Mouse (Mus musculus) embryonic stem cell, embryonic (primary cell): ENCODE results near the gene Gm20388.

Experiments used
- CTCF ChIA-PET, 4 experiments: fragments of 300-600 bp in 2 of 4; fragments of 350-600 bp in 2 of 4; sonication (Branson Sonifier 250); formaldehyde crosslinking; loops; one replicate each; lab custom pipeline; 2022; ENCODE audit warnings: inconsistent platforms in 2 of 4; lab: Charles Lee
- POLR2A ChIA-PET, 4 experiments: fragments of 300-600 bp in 2 of 4; fragments of 350-600 bp in 2 of 4; sonication (Branson Sonifier 250); formaldehyde crosslinking; loops; one replicate each; lab custom pipeline; 2022; ENCODE audit warnings: antibody characterized with exemption in 4 of 4, inconsistent platforms in 1 of 4; lab: Charles Lee

Gene Gm20388

DNA sequence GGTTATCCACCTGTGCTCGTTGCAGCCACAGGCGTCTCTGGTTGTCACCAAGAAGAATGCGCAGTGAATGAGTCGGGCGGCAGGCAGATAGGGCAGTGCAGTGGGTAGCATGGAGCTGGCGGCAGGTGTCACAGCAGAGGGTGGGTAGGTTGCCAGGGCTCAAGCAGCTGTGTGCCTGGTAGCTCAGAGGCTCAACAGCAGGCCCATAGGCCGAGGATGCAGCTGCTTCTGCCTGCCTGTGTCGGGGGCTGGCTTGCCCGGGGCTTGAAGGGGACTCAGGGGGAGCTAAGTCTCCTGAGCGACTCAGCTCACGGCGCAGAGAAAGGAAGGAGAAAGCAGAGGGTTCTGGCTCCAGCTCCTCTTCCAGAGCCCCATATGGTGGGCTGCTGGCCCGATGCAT is 3322.7 kb downstream of the Gm20388 start:
- ChIA-PET POLR2A (interaction anchor here (0.5 to 9.1 kb wide), 30 partner anchors 9 to 598 kb away, joined by 3 to 53 read pairs (median 5); partner anchors contain the start of genes Vps9d1 (in 3 of the 4), Zfp276 (in 3 of the 4), Cdk10 (in 2 of the 4) and Chmp1a (in 2 of the 4)), CTCF (interaction anchor here in 3 of 4 experiments (0.6 to 3.5 kb wide), 15 partner anchors 9 to 411 kb away, joined by 3 to 19 read pairs (median 5); partner anchors contain the start of genes Chmp1a (in 1 of the 3), Mc1r (in 1 of the 3) and Spata33 (in 1 of the 3))

DNA sequence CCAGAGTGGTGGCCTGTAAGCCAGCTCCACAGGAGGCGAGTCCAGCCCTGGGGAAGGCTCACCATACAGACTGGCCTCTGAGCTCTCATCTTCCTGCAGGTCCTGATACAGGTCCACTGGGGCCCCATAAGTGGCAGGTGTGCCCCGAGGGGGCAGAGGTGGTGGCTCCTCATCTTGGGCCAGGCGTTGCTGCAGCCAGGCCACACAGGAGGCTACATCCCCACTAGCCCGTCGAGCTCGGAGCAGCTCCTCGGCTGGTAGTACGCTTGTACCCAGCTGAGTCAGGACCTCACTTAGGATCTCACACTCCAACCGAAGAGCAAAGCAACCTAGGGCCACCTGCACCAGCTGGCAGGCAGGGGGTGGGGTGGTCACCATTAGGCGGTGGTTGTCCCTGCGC is 3323.1 kb downstream of the Gm20388 start:
- ChIA-PET CTCF (interaction anchor here in 3 of 4 experiments (0.6 to 3.5 kb wide), 10 partner anchors 12 to 410 kb away, joined by 3 to 19 read pairs (median 6); partner anchors contain the start of genes Chmp1a (in 1 of the 3) and Spata33 (in 1 of the 3)), POLR2A (interaction anchor here (0.5 to 9.1 kb wide), 36 partner anchors 8 to 598 kb away, joined by 3 to 53 read pairs (median 4); partner anchors contain the start of genes Vps9d1 (in 3 of the 4), Zfp276 (in 3 of the 4), Cdk10 (in 2 of the 4) and Chmp1a (in 2 of the 4))

DNA sequence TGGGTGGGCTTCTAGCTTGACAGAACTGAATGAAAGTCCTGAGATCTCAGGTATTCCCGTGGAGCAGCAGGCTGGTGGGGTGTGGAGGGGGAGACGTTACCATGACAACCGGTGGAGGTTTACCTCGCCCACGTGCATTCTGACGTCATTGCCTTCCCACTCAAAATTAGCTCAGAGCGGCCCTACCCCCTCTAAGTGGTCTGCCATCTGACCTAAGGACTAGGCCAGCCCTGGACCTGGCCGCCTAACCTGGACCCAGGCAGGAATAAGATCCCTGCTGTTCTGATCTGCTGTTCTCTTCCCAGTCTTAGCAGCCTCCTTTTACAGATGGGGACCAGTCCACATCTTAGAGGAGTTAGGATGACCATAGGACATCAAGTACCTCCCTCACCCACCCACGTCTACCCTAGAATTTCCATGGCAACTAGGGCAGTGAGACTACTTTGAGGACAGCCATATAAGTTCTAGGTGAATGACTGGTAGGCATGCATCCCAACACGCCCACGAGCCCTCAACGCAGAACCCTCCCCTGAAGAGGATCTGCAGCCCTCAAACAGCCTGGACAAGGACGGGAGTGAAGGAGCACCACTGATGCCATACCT is 3324.4 kb downstream of the Gm20388 start:
- ChIA-PET POLR2A (interaction anchor here (0.5 to 9.1 kb wide), 35 partner anchors 9 to 711 kb away, joined by 3 to 53 read pairs (median 5); partner anchors contain the start of genes Vps9d1 (in 3 of the 4), Zfp276 (in 3 of the 4), Cdk10 (in 2 of the 4) and Chmp1a (in 2 of the 4)), CTCF (interaction anchor here in 3 of 4 experiments (0.5 to 3.5 kb wide), 8 partner anchors 11 to 172 kb away, joined by 3 to 19 read pairs (median 6); partner anchors contain the start of genes Chmp1a (in 2 of the 3), Spata33 (in 2 of the 3) and Mc1r (in 1 of the 3))

DNA sequence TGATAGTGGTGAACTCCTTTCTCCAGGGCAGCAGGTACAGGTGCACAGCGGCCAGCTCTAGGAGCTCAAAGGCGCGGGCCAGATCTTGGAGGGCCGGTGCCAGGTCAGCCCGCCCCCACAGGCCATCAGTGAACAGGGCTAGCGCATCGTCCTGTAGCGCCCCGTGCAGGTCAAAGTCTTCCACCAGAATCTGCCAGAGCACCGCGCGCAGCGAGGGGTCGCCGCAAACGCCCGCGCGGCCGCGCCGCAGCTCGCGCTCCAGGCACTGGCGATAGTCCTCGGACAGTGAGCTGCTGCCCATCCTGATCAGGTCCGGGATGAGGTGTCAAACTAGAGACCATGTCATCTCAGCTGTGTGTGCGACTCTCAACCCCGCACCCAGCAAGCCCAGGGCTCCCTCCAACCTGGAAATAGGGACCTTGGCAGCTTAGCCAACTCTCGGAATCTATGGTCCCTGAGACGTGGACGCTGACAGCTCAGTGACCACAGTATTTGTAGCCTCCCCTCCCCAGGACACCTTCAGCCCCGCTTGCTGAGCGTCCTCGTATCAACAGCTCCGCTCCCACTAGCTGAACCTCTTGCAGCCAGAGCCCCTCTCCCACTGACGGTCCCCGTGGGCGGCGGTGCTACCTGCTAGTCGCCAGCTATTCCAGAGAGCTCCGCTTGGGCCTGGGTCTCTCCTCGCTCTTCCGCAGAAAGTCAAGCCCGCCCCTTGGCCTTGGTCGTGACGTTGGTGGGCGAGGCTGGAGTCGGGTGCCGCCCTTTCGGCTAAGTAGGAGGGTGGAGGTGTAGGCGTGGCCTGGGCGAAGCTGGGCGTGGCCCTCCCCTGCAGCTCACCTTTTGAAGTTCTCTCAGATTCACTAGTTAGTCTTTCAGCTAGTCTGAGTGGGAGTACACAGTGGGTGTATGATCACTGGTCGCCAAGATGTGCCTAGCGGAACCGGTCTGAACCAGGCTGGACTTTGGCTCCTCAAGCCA is 3325.2 kb downstream of the Gm20388 start, which contains the start of gene Spata2l:
Gene Spata2l (minus strand): TSS at position 714 of the 978 bp plus-strand sequence.
- CTCF ChIA-PET, result interaction anchor here (0.5 to 2.0 kb wide), 24 partner anchors 9 to 1624 kb away, joined by 3 to 9 read pairs (median 4); partner anchors contain the start of genes Chmp1a (in 3 of the 4), Spata33 (in 3 of the 4), Mc1r (in 2 of the 4) and Cdk10 (in 1 of the 4)
- POLR2A ChIA-PET, result interaction anchor here (0.5 to 9.1 kb wide), 55 partner anchors 9 to 932 kb away, joined by 3 to 53 read pairs (median 4); partner anchors contain the start of genes Vps9d1 (in 4 of the 4), Zfp276 (in 4 of the 4), Chmp1a (in 3 of the 4) and Spata33 (in 3 of the 4)

DNA sequence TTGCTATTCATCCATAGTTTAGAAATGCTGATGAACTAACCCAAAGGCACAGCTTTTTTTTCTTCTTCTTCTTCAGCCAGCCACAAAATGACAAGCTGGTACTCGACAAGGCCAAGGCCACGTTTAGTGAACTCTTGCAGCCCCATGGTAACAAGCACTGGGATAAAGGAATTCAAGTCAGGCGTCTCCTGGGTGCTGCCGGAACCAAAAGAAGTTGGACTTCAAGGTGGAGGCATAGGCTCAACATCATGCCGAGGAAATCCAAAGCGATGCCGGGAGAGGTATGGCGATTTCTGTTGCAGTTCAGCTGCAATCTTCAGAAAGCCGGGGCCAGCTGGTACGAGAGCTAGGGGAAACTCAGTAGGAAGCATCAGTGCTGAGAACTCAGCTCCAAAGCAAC is 3328.8 kb downstream of the Gm20388 start:
- ChIA-PET CTCF (interaction anchor here in 3 of 4 experiments (0.5 to 0.7 kb wide), 6 partner anchors 7 to 902 kb away, joined by 3 to 9 read pairs (median 5); no protein-coding TSS in a partner anchor), POLR2A (interaction anchor here in 2 of 4 experiments (1.0 to 9.1 kb wide), 8 partner anchors 11 to 134 kb away, joined by 3 to 46 read pairs (median 3); partner anchors contain the start of genes Vps9d1 (in 2 of the 2), Zfp276 (in 2 of the 2), Chmp1a (in 1 of the 2) and Spata33 (in 1 of the 2))

DNA sequence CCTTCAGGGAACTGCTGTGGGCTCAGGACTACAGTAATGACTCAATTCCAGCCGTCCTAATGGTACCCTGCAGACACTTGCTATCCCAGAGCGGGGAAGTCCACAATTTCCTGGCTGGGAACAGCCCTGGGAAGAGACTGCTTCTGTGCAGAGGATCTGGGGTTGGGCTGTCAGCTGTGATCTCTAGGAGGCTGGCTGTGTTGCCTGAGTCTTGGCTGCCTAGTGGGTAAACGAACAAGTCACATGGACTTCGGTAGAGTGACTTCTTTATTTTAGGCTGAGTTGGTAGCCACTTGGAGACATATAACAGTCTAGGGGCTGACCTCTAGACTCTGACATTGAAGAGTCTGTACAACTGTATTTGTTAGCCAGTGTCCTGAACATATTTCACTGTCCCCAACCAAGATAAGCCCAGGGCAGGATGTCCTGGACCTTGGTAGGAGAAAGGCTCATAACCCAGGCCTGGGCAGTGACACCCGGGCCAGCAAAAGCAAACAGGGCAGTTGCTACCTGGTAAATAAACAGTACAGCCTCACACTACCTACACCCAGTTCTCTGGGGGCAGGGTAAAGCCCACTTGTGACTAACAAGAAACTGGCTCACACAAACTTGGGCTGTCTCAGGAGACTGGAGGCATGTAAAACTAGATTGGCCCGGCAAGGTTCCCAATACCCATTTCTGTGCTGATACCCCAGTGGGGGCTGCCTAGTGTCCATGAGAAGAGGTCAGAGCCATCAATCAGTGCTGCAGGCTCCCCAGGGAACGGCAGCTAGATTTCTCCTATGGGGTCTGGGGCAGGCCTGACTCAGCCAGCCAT is 3331.7 kb downstream of the Gm20388 start:
- CTCF ChIA-PET, result no interaction called here
- POLR2A ChIA-PET, result interaction anchor here in 2 of 4 experiments (0.8 to 4.7 kb wide), 3 partner anchors 12 to 139 kb away, joined by 3 to 26 read pairs (median 3); partner anchors contain the start of genes Vps9d1 (in 1 of the 2) and Zfp276 (in 1 of the 2)

DNA sequence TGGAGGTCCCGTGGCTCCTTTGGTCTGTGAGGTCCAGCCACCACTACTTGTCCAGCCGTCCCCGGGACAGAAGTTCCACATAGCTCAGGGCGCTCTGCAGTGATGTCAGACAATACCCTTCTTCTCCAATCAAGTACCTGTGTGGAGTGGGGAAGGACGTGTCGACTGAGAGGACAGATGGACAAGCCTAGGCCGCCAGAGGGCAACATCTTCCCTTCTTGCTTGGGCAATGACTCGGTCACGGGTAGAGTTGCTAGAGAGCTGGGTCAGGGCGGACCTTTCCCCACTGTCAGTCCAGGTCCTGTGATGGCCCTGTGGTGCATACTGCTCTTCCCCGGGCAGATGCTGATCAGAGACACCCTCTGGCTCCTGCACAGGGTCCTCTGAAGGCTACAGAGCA is 3332.4 kb downstream of the Gm20388 start:
- ChIA-PET CTCF (interaction anchor here in 2 of 4 experiments (0.6 to 1.1 kb wide), 4 partner anchors 9 to 143 kb away, joined by 3 to 4 read pairs (median 4); no protein-coding TSS in a partner anchor), POLR2A (interaction anchor here in 2 of 4 experiments (0.6 to 6.7 kb wide), 5 partner anchors 9 to 213 kb away, joined by 3 to 53 read pairs (median 4); partner anchors contain the start of genes Spata2l (in 1 of the 2), Vps9d1 (in 1 of the 2) and Zfp276 (in 1 of the 2))

DNA sequence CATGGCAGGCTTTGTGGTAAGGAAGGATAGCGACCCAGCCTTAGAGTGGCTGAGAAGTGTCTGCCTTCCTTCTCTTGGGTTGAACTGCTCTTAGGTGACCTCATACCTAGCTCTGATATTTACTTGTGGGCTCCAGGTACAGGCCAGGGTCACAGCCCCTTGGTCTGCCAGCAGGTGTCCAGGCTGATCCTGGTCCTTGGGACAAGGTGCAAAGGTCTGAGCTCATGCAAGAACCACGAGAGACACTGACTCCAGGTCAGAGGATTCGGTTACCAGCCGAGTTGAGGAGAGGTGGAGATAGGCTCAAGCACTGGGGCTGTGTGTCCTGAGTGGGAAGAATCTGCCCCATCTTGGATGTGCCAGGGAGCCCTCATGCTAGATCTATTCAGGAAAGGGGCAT is 3333.7 kb downstream of the Gm20388 start:
- ChIA-PET CTCF (no interaction called here), POLR2A (interaction anchor here (0.6 to 6.7 kb wide), 7 partner anchors 8 to 1457 kb away, joined by 3 to 53 read pairs (median 4); partner anchors contain the start of genes Spata2l (in 2 of the 4), Vps9d1 (in 1 of the 4) and Zfp276 (in 1 of the 4))

DNA sequence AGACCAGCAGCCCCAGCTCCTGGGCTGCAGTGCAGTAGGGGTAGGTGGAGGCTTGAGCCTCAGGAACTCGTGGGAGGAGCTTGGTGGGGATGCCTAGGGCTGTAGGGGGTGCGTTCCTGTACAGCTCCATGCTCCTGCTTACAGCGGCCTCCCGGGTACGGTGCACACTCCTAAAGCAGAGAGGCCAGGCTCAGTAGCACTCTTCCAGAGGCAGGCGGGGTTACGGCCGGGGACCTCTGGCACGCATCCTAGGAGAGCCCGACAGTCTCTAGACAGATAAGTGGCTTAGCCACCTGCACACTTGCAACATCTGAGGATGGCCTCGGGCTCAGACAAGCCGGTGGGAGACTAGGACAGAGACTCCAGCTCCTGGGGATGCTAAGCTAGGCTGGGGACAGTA is 3334.9 kb downstream of the Gm20388 start:
- POLR2A ChIA-PET, result interaction anchor here in 3 of 4 experiments (0.6 to 6.7 kb wide), 19 partner anchors 8 to 203 kb away, joined by 3 to 53 read pairs (median 4); partner anchors contain the start of genes Spata2l (in 3 of the 3), Cdk10 (in 2 of the 3), Chmp1a (in 2 of the 3) and Spata33 (in 2 of the 3)

DNA sequence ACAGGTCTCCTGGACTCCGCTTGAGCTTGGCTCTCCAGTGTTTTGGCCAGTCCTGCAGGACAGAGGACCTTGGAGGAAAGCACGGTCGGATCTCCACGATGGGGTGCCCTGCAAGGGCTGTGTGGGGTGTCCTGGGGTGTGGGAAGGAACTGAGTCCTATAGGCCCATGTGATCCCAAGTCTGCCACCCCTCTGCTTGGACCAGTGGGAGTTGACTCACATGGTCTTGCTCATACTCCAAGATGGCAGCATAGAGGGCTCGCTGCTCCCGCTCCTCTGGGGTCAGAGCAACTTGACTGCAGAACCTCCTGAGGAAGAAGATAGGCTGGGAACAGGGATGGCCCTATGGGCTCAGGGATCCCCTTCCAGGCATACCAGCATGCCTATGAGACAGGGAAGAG is 3337.1 kb downstream of the Gm20388 start:
- POLR2A ChIA-PET, result interaction anchor here in 1 of 4 experiments (1.3 to 6.7 kb wide), 5 partner anchors 10 to 36 kb away, joined by 3 to 53 read pairs (median 5); partner anchors contain the start of genes Chmp1a, Spata2l and Spata33

More for the DNA sequence above, 3334.9 kb downstream of the Gm20388 start:
- CTCF ChIA-PET, result interaction anchor here in 3 of 4 experiments (0.6 to 1.9 kb wide), 5 partner anchors 12 to 162 kb away, joined by 3 to 7 read pairs (median 4); partner anchors contain the start of gene Mc1r (in 1 of the 3)

DNA sequence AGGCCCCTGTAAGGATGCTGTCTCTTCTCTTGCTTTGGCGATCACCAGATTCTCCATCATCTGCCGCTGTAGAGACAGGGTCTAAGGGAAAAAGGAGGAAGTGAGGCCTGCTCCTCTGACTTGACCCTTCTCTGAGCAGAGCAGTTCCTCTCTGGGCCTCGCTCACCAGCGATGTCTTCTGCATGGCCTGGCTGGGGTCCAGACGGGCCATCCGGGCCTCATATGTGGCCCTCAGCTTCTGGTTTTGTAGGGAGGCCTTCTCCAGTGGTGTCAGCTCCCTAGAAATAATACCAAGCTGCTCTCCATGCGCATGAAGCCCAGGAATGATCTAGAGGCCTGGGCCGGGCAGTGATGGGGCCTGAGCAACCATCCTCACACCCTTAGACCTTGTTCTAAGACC is 3338.0 kb downstream of the Gm20388 start:
- ChIA-PET CTCF (interaction anchor here in 2 of 4 experiments (1.1 to 1.3 kb wide), 2 partner anchors 15 to 42 kb away, joined by 3 read pairs; no protein-coding TSS in a partner anchor), POLR2A (interaction anchor here in 1 of 4 experiments (1.1 to 6.7 kb wide), 2 partner anchors 15 to 23 kb away, joined by 4 to 53 read pairs; partner anchors contain the start of gene Spata2l)

More for the DNA sequence above, 3337.1 kb downstream of the Gm20388 start:
- CTCF ChIA-PET, result interaction anchor here in 2 of 4 experiments (1.1 to 1.3 kb wide), 2 partner anchors 14 to 42 kb away, joined by 3 read pairs; no protein-coding TSS in a partner anchor

DNA sequence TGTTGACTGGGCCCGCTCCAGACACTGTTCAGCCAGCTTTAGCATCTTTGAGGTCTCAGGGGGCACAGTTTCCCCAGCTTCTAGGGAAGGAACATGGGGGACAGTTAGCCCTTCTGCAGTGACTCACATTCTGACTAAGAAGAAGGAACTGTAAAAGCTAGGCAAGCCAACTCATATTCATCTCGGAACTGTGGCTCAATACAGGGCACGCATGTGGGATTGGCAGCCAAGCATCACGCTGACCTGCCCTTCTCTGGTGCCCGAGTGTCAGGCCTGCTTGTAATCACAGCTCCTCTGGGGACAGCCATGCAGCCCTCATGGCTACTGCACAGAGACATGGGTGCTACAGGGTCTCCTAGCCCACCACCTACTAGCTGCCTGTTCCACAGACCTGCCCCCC is 3340.3 kb downstream of the Gm20388 start:
- ChIA-PET CTCF (no interaction called here), POLR2A (interaction anchor here in 2 of 4 experiments (1.2 to 1.5 kb wide), 3 partner anchors 13 to 29 kb away, joined by 3 read pairs; no protein-coding TSS in a partner anchor)

DNA sequence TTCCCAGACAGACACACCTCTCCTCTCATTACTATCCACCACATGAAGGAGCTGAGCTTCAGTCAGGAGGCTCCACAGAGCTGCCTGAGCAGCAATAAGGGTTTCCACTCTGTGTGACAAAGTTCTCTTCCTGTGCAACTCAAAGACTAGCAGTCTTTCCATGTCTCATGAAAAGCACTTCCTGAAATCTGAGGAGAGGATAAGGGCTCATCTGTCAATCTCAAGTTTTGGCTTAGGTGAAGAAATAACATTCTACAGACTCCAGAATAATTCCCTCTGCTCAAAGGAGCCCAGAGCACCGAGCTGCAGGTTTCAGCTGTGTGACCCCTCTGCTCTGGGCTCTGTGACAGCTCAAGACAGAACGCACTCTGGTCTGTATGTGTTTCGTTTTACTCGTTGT is 3342.3 kb downstream of the Gm20388 start:
- ChIA-PET POLR2A (interaction anchor here in 2 of 4 experiments (0.7 to 5.9 kb wide), 13 partner anchors 8 to 207 kb away, joined by 3 to 46 read pairs (median 5); partner anchors contain the start of genes Spata2l (in 2 of the 2), Cdk10 (in 1 of the 2), Chmp1a (in 1 of the 2) and Spata33 (in 1 of the 2)), CTCF (interaction anchor here in 2 of 4 experiments (0.5 to 0.6 kb wide), 2 partner anchors 70 kb away, joined by 3 to 19 read pairs; no protein-coding TSS in a partner anchor)

DNA sequence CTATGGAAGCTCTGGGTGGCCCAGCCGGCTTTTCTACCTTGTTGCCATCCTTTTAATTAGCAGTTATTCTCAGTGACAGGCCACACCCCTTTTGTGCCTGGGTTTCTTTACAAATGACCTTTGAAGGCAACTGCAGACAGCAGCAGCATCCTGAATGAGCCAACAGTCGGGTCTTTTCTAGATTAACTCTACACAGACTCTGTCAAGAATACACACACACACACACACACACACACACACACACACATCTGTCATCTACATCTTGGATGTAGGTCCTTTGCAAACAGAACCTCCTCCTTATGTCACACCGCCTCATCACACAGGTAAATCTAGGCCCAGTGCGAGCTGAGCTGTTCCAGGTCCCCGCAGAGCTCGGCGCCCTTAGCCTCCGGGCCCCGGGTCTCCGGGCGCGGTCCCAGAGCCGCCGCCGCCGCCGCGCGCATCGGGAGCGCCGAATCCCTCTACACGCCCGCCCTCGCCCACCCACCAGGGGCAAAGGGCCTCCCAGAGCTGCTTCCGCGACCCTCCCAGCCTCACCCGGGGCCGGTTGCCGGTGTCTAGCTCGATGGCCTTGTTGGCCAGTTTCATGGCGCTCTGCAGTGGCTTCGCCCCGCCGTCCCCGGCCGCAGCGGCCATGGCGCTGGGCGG is 3342.9 kb downstream of the Gm20388 start:
- POLR2A ChIA-PET, result interaction anchor here (0.6 to 5.9 kb wide), 27 partner anchors 9 to 208 kb away, joined by 3 to 46 read pairs (median 4); partner anchors contain the start of genes Spata2l (in 4 of the 4), Cdk10 (in 1 of the 4), Chmp1a (in 1 of the 4) and Spata33 (in 1 of the 4)
- CTCF ChIA-PET, result interaction anchor here in 3 of 4 experiments (0.5 to 1.4 kb wide), 9 partner anchors 18 to 189 kb away, joined by 3 to 19 read pairs (median 3); partner anchors contain the start of gene Mc1r (in 1 of the 3)
